Mouse (Mus musculus): ENCODE data around the gene Notum. TPM values are rescaled to one million over a fixed set of nuclear protein-coding genes. Genes with fewer than 3 reads are reported as not detected.

Gene Notum
- total RNA-seq, 1 experiment from 2014 or later, result not detected

GRCm38 (mm10) chr11:120641869-120642268, 19.1 kb downstream of the Notum start:
- peak; percentile 16; the same call in 1 of the 2 replicates for ATAC-seq (replicated peaks; ENCODE audit: low read depth, poor library complexity, severe bottlenecking)

DNA sequence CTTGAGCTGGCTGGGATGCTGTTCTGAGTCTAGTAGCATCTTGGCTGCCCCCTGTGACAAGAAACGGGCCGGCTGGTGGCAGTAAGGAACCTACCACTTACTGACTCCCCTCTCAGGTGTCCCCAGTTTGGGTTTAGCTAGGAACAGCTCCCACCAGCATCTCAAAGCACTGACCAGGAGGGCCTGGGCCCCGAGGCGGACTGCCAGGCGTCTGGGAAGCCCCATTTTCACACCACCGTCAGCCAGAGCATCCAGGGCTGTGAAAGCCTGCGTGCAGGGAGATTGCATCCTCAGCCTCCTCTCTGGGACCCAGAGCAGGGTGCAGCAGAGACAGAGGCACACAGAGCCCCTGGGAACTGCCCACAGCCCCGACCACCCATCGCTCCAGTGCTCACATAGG, 19.7 kb downstream of the Notum start:
- ATAC-seq (replicated peaks; ENCODE audit: low read depth, poor library complexity, severe bottlenecking), result no peak

- no peak for ATAC-seq (replicated peaks; ENCODE audit: low read depth, poor library complexity, severe bottlenecking)
These were observed 26.2 kb downstream of the Notum start for GRCm38 (mm10) chr11:120634810-120635209.

DNA sequence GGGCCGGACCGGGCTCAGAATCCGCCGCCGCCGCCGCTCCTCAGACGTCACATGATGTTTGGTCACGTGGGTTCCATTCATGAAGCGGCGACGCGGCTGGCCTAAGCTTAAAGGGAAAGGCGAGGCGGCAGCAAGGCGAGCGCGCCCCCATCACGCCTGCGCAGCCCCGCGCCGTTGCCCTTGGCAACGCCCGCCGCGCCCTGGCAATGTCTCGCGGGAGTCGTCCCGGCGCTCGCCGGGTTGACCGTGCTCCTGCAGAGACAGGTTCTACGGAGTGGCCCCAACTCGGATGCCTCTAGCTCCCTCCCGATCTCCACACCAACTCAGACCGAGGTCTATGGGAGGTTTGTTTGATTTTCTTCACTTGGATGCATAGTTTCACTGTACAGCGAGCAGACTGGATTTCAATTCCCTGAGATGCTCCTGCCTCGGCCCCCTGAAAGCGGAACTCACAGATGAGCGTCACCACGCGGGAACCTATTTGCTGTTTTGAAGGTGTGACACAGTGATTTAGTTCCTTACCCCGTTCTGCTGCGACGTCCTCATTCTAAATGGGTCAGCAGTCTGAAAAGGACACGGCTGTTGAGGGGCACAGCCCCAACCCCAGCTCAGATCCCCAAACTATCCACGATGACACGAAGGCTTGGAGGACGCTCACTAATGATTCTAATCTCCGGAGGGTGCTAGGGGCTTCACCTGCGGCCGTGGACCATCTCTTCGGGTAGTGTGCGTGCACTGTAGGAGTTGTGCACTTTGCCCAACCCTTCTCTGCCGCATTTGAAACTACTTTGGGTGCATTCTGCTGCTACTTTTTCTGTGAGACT, 27.2 kb downstream of the Notum start, which contains the start of gene Mafg:
Gene Mafg (minus strand): TSS at position 81 of the 824 bp plus-strand sequence.
- peak; percentile 55 for ATAC-seq (replicated peaks; ENCODE audit: low read depth, poor library complexity, severe bottlenecking)

- peak; percentile 27 for ATAC-seq (replicated peaks; ENCODE audit: low read depth, poor library complexity, severe bottlenecking)
These were observed 28.1 kb downstream of the Notum start for GRCm38 (mm10) chr11:120632559-120633519.

DNA sequence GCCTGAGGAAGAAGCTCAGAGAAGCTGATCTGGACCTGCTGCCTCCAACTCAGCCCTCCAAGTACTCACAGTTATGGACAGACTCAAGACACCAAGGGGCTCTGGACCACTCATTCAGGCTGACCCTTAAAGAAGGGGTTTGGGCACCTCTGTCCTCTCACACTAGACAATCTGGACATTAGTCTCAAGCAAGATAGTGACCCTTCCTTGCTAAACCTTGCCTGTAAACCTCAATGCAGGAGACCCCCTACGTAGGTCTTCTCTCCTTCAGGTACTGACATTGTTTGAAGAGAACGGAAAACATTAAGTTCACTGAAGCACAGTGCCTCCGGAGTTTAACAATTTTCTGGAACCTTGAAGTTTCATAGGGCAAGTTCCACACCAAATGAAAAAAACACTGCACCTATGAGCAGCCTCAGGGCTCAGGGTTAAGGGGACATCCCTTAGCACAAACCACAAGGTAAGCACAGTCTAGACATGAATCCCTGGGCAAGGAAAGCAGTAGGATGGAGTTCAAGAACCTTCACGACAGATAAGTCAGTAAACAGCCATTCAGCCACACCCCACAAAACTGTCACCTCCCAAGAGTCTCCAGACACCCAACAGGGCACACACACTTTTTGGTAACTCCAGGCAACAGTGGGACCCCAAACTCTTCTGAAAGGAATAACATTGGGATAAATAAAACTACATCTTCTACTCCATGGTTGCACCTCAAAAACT, 29.1 kb downstream of the Notum start:
- no peak for ATAC-seq (replicated peaks; ENCODE audit: low read depth, poor library complexity, severe bottlenecking)

DNA sequence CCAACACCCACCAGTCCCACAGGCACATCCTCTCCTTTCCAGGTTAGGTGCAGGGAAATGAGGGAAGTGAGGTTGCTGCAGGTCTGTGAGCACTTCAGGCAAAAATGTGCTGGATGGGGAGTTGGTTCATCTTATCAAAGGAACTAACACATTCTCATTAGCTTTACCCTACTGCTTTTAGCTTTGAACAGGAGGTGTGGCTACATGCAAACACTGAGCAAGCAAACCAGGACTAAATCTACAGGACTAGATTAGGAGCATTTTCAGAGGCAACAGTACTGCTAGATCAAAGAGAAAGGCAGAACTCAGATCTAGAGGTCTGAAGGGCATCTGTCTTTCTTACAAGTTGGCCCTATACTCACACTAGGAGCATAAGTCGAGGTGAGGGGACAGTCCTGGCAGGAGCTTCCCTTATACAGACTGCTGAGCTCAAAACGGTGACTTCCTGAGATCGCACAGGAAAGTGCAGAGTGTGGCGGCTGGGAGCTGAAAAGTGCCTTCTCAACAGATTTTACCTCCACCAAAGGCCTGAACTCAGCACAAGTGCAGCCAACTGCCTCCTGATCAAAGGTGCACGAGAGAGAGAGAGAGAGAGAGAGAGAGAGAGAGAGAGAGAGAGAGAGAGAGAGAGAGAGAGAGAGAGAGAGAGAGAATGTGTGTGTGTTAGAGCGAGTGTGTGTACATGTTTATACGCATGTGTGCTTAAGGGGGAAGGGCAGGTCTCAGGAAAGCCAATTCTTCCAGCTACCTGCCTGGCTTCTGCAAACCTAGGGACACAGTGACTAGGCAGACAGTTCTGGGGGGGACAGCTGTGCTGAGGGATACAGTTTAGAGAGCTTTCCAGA, 29.9 kb downstream of the Notum start:
- ATAC-seq (replicated peaks; ENCODE audit: low read depth, poor library complexity, severe bottlenecking), result no peak

DNA sequence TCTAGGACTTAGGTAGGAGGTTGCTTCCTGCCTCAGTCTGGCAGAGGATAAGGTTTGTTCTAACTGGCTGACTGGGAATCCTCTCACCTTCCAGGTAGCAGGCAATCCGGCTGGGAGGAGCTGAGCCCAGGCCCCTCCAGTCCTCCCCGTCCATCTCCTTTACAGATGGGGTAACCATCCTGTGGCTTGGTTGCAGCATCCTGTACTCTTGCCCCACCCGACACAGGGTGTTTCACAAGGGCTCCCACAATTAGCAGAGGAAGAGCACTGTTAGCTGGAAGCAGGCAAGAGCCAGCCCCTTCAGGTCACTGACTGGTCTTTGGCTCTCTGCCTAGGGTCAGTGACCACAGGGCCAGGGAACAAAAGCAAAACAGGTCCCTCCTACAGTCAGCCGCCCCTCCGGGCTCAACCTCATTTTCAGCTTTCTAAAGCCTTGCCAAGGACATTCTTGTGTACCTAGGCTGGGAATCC, 30.5 kb downstream of the Notum start:
- ATAC-seq (replicated peaks; ENCODE audit: low read depth, poor library complexity, severe bottlenecking), result peak; percentile 23

GRCm38 (mm10) chr11:120629911-120630310, 31.1 kb downstream of the Notum start:
- peak; percentile 10; the same call in 1 of the 2 replicates for ATAC-seq (replicated peaks; ENCODE audit: low read depth, poor library complexity, severe bottlenecking)

GRCm38 (mm10) chr11:120629341-120629730, 31.6 kb downstream of the Notum start:
- peak; percentile 23 for ATAC-seq (replicated peaks; ENCODE audit: low read depth, poor library complexity, severe bottlenecking)

GRCm38 (mm10) chr11:120628601-120629340, 32.2 kb downstream of the Notum start:
- no peak for ATAC-seq (replicated peaks; ENCODE audit: low read depth, poor library complexity, severe bottlenecking)

DNA sequence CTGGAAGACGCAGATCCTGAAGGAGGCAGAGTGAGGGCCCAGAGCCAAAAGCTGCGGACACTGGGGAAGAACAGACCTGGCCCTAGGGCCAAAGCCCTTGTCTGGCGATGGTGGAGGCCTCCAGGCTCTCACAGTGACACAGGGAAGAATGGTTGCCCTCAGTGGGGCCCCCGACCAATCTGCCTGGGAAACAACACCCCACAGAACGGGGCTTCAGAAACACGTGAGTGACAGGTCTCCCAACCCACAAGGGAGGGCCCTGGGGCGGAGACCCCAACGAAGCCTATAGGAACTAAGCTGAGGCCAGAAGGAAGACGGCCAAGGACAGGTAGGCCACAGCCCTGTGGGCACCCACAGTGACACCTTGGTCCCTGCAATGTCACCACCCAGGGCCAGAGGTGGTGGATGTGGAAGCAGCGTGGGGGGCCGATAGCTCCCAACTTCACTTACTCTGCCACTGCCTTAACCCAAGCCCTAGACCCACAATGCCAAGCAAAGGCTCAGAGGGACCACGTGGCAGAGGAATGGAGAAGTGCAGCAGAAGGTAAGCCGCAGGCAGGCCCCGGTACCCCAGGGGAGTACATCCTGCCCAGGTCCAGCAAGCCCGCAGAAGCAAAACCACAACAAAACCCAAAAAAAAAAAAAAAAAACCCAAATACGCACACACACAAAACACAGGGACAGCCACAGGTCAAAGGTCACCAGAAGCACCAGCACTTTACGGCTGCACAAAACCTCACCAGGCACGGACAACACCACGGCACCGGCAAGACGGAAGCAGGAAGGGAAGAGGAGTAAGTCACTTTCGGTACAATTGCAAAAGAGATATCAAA, 33.3 kb downstream of the Notum start:
- ATAC-seq (replicated peaks; ENCODE audit: low read depth, poor library complexity, severe bottlenecking), result peak; percentile 39

DNA sequence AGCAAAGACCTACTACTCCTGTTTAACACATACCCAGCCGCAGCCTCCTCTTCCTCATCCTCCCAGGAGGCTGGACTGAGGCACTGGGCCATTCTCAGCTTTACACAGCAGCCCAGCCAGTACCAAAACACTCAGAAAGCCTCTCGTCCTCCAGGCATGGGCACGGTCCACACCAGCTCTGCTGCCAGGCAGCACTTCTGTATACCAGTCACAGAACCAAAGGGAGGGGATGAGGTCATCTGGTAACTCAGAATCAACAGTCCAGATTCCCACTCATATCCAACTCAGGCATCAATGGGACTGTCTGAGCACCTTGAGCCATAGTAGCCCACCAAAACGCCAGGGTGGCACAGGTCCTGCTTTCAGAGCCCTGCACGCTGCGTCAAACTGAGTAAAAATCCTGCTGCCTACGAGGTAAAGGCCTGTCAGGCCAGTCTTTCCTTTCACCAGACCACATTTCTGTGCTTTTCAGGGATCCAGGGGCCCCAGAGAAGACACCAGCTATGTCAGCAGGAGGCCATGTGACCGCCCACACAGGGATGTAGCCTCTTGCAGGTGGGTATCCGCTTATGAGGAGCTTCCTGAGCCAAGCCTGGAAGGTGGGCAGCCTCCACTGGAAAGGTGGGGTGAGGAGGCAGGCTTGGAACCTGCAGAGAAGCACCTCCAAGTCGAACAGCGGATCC, 34.0 kb downstream of the Notum start:
- no peak for ATAC-seq (replicated peaks; ENCODE audit: low read depth, poor library complexity, severe bottlenecking)

GRCm38 (mm10) chr11:120625152-120625775, 35.7 kb downstream of the Notum start, which contains the start of gene Sirt7:
Gene Sirt7, minus strand, starts transcription at chr11:120625240.
- no peak for ATAC-seq (replicated peaks; ENCODE audit: low read depth, poor library complexity, severe bottlenecking)

GRCm38 (mm10) chr11:120624680-120625111, 36.3 kb downstream of the Notum start:
- ATAC-seq (replicated peaks; ENCODE audit: low read depth, poor library complexity, severe bottlenecking), result peak; percentile 50

GRCm38 (mm10) chr11:120623961-120624679, 36.9 kb downstream of the Notum start:
- 0 out of 2 replicates have a peak, but pooled peaks have one; percentile 26 for ATAC-seq (replicated peaks; ENCODE audit: low read depth, poor library complexity, severe bottlenecking)
